Mouse (Mus musculus) liver, embryonic 14 days (tissue): ENCODE results near the gene Cyp2c29. TPM values are rescaled to one million over a fixed set of nuclear protein-coding genes. Genes with fewer than 3 reads are reported as not detected.

Experiments used
- polyA plus RNA-seq: library from polyadenylated mRNA; depleted of rRNA; stranded (reverse); fragments of >200 nt; gene quantifications from 2 replicates; pipeline ENCODE4 v1.2.3, GENCODE M21; 2012; rRNA removed

The Cyp2c29 gene
- not detected in 2 replicates for polyA plus RNA-seq

DNA sequence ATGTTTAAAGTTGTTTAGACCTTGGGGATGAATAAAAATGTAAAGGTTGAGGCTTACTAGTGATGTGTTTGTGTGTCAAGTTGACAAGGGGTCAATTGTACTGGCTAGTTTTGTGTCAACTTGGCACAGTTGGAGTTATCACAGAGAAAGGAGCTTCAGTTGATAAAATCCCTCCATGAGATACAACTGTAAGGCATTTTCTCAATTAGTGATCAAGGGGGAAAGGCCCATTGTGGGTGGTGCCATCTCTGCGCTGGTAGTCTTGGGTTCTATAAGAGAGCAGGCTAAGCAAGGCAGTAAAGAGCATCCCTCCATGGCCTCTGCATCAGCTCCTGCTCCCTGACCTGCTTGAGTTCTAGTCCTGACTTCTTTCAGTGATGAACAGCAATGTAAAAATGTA is at the start of gene Cyp2c29:
TSS of gene Cyp2c29 (plus strand) at position 301 of the 400 bp plus-strand sequence.

Other genes with a start within 250 kb of the Cyp2c29 start
- not detected in 2 replicates for gene Cyp2c65, start 208.4 kb upstream of the Cyp2c29 start, polyA plus RNA-seq
- gene Cyp2c66, start 155.5 kb upstream of the Cyp2c29 start, polyA plus RNA-seq, result not detected in 2 replicates
- gene Cyp2c38, start 193.7 kb downstream of the Cyp2c29 start, polyA plus RNA-seq, result not detected in 2 replicates
- gene Cyp2c39, start 241.5 kb downstream of the Cyp2c29 start, polyA plus RNA-seq, result not detected in 2 replicates